Mouse (Mus musculus) limb, embryonic 13.5 days (tissue): Measurements from ENCODE around the gene Etfrf1. TPM values are rescaled to one million over a fixed set of nuclear protein-coding genes. Genes with fewer than 3 reads are reported as not detected.

Experiments
- ATAC-seq: fragments of 200-750 bp; cut with Nextera tagmentation; 2 replicates; pipeline ENCODE4 v1.8.0; 2017; ENCODE audit warnings: low read depth, moderate number of reproducible peaks, moderate TSS enrichment; ENCODE audit not compliant: low FRiP score
- H3K27ac ChIP-seq: fragments of 300-500 bp; sonication (generic); 2 replicates; pipeline ENCODE4 v1.5.1; 2015; ENCODE audit warnings: inconsistent platforms, mild to moderate bottlenecking, moderate library complexity
- H3K27me3 ChIP-seq: fragments of 300-500 bp; sonication (generic); 2 replicates; pipeline ENCODE4 v1.6.1; 2015; ENCODE audit warnings: mild to moderate bottlenecking, inconsistent platforms
- H3K36me3 ChIP-seq: fragments of 300-500 bp; sonication (generic); 2 replicates; pipeline ENCODE4 v1.6.1; 2015; ENCODE audit warnings: inconsistent platforms, mild to moderate bottlenecking, moderate library complexity
- H3K4me1 ChIP-seq: fragments of 300-500 bp; sonication (generic); 2 replicates; pipeline ENCODE4 v1.6.1; 2015; ENCODE audit warnings: inconsistent platforms
- H3K4me2 ChIP-seq: fragments of 300-500 bp; sonication (generic); replicated peaks from 2 replicates; pipeline ENCODE4 v1.6.1; 2015; ENCODE audit warnings: inconsistent platforms, mild to moderate bottlenecking, moderate library complexity
- H3K4me3 ChIP-seq: fragments of 300-500 bp; sonication (generic); 2 replicates; pipeline ENCODE4 v1.5.1; 2015; ENCODE audit warnings: moderate library complexity, mild to moderate bottlenecking, inconsistent platforms
- H3K9ac ChIP-seq: fragments of 300-500 bp; sonication (generic); 2 replicates; pipeline ENCODE4 v1.6.1; 2015; ENCODE audit warnings: mild to moderate bottlenecking, inconsistent platforms
- H3K9me3 ChIP-seq: fragments of 300-500 bp; sonication (generic); 2 replicates; pipeline ENCODE4 v1.6.1; 2016; ENCODE audit warnings: inconsistent platforms
- WGBS: fragments of 180-500 bp; shearing (Covaris S2); methylation state at CpG from one replicate; pipeline ENCODE4 v1.1.7; 2015; 5-methylcytosine and 5-hydroxymethylcytosine counted together
- polyA plus RNA-seq: library from polyadenylated mRNA; unstranded; fragments of >200 nt; fragmentation: Nextera tagmentation; extraction: Ambion mirVana; gene quantifications from 2 replicates; pipeline ENCODE4 v1.2.1, GENCODE M21; 2015

Etfrf1 gene
- polyA plus RNA-seq, 1 experiment from 2014 or later: 33.5 TPM

GRCm38 (mm10) chr6:145262314-145262713 is 51.4 kb downstream of the Etfrf1 start:
- no peak overlapping the region for H3K4me3 ChIP-seq
- H3K27me3 ChIP-seq: no peaks in the 10 kb centered on the region
- no peaks in the 10 kb centered on the region for H3K36me3 ChIP-seq
- no peak overlapping the region for H3K4me2 ChIP-seq
- no peak overlapping the region for H3K27ac ChIP-seq
- no peak for ATAC-seq
- H3K4me1 ChIP-seq: peaks cover 17% of the 10 kb centered on the region; the same call in 1 of the 2 replicates
- no peaks in the 10 kb centered on the region for H3K9me3 ChIP-seq
- WGBS: 86% methylated on average over 7 of the region's 7 CpGs
- no peak overlapping the region for H3K9ac ChIP-seq

Other genes starting within 250 kb of the Etfrf1 start
- gene Bcat1, start 134.9 kb upstream of the Etfrf1 start, polyA plus RNA-seq: 36.9 and 40.1 TPM in 2 replicates
- 2.6 and 3.6 TPM in 2 replicates for gene Lrmp, start 95.5 kb upstream of the Etfrf1 start, polyA plus RNA-seq
- gene Casc1, start 129 bp upstream of the Etfrf1 start, polyA plus RNA-seq: 0.46 and 0.56 TPM in 2 replicates
- gene Kras, start 39.1 kb downstream of the Etfrf1 start, polyA plus RNA-seq: 68.6 and 74.9 TPM in 2 replicates